Mouse (Mus musculus): ENCODE results near the gene Pde6b.

Pde6b gene

GRCm38 (mm10) chr5:108388201-108388600 is at the start of gene Pde6b:
Gene Pde6b, plus strand, starts transcription at chr5:108388391.
- DNase-seq: no peak

GRCm38 (mm10) chr5:108343680-108344170 is 44.5 kb upstream of the Pde6b start:
- no peak for DNase-seq

- no peak for DNase-seq
These were observed 42.7 kb upstream of the Pde6b start for GRCm38 (mm10) chr5:108345313-108346071.

- DNase-seq: no peak
These were observed 40.3 kb upstream of the Pde6b start for GRCm38 (mm10) chr5:108347843-108348242.

DNA sequence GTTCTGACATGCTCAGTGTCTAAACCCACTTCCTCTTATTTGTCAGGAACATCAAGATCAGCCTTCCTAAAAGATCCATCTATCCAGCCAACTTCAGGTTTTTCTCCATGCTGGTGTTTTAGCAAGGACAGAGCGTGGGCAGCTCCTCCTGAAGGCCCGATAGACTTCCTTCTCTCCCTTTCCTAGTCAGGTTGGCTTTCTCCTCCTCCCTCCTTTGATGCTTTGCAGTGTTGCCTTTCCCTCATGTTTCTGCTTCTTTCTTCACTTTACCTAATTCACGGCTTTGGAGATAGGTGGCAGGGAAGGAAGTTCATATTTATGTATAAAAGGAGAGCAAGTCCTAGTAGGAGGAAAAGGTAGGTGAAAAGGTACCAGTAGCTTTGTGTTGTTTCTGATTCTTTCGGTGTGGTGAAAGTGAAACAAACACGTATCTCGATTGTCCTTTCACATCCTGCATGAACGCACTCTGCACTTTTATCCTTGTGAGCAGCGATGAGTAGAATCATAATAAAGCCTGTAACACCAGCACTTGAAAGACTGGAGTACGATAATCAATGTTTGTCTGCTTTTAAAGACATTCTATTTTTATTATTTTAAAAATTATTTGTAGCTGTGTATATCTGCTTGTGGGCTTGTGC is 38.6 kb upstream of the Pde6b start:
- no peak for DNase-seq

GRCm38 (mm10) chr5:108354056-108354455 is 34.1 kb upstream of the Pde6b start:
- DNase-seq: no peak

GRCm38 (mm10) chr5:108357862-108358261 is 30.3 kb upstream of the Pde6b start:
- DNase-seq: no peak

GRCm38 (mm10) chr5:108359491-108359890 is 28.7 kb upstream of the Pde6b start:
- DNase-seq: no peak

DNA sequence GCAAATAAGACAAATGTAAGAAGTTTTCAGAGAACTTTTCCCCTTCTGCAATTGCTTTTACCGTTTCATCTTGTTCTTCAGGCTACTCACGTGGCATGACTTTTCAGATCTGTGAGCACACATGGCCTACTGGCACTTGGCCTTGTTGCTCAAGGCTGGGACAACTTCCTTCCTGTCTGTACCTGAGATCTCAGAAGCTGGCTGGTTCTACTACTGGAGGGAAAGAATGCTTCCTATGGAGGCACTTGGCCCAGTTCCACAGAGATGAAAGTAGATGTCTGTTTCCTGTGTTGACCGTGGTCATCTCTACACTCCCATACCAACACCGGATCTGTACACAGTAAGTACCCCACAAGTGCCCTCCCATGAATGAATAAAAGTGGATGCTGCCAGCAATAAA is 28.0 kb upstream of the Pde6b start:
- DNase-seq: no peak

DNA sequence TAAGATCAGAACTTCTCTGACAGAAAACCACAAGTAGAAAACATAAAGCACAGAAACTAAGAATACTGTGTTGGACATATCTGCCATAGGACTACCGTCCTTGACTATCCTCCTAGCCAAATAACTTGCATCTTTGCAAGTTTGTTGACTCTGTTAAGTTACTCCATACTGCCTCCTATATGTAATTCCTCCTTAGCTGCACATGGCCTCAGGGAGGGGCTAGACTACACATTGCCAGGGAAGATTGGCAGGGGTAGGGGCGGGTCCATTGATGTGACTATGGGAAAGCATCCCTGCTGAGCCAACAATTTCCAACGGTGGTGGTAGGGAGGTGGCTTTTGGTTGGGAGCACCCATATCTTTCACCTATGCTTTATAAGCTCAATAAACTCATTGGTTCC is 25.9 kb upstream of the Pde6b start:
- no peak for DNase-seq

DNA sequence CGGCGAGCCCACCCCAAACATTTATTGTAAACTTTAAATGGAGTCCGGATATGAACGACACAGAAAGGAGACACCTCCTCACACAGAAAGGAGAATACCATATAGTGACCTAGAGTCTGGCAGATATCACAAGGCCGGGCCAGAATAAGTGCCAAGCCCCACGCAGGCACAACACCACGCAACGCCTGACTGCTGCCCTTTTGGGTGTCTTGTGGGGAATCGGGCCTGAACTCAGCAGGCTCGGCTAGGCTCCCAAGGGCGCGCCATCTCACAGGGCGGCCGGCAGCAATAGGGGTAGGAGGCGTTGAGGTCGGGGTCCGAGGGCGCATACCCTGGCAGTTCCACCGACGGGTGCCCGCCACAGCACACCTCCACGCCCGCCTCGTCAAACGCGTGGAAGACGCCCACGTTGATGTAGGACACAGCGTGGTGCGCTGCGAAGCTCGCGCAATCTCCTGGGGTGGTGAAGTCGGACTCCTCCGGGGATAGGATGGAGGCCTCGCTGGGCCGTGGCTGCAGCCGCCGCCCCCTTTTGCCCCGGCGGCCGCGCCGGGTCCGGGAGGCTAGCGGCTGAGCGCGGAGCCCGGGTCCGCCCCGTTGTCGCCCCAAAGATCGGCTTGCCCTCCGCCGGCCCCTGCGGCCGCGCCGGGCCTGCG is 21.7 kb upstream of the Pde6b start:
- DNase-seq: no peak

DNA sequence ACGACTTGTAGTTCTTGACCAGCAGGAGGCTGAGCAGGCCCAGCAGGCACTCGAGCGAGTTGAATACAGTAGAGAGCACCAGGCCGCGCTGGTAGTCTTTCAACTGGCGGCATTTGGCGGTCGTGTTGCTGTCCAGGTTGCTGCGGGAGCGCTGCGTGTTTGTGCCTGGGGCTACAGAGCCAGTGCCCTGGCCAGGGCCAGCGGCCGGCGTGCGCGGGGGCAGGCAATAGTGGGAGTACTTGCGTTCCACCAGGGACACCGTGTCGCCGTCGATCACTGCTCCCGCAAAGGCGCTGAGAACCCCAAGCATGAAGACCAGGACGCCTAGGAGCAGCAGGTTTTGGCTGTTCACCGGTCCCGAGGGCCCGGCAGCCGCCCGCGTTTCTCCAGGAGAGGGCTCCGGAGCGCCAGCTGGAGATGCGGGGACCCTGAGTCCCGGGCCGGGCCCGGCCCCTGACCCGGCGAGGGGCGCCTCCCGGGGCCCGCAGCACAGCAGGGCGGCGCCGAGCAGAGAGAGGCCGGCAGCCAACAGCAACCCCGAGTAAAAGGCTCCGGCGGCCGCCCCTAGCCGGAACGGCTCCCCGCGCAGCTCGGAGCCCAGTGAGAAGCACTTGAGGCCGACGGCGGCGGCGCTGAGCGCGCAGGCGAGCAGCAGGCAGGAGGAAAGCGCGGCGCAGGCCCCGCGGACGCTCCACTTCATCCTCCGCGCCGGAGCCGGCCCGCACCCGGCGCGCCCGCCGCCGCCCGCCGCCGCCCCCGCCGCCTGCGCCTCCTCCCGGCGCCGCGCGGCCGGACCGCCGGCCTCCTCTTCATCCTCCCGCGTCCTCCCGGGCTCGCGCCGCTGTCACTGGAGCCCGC is 21.0 kb upstream of the Pde6b start:
- peak; percentile 13 for DNase-seq

DNA sequence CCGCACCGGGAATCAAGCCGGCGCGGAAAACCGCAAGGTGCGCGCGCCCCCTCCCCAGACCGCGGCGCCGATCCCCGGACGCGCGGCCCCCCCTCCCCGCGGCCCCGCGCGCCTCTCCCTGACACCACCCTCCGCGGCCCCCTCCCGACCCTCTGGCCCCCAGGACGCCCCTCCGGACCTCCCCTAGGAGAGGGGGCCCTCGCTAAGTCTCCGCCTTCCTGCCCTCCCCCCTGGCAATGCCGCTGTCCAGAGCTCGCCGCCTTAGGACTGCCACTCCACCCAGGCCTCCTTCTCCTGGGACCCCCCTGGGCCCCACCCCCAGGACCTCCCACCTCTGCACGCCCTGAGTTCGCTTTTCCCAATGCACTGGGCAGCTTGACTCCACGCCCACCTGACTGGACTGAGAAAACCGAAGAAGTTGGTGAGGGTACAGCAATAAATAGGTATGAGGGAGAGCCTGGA is 20.3 kb upstream of the Pde6b start, which contains the start of gene Gm42517:
TSS of gene Gm42517 (minus strand) at position 52 of the 462 bp plus-strand sequence.
- DNase-seq: no peak

DNA sequence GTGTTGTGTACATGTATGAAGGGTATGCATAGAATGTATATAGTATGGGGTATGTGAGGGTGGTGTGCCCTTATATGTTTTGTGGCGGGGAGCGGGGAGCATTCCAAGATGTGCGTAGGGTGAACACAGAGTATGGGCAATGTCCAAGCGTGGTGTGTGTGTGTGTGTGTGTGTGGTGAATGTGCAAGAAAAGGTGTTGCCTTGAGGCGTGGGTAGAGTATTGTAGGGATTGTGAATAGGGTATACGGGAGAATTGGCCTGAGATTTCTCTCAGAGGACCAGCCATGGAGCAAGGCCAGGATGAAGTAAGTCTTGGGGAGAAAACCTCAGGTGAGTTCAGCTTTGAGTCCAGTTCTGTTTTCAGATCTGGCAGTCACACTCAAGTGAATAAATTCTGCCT is 19.7 kb upstream of the Pde6b start:
- no peak for DNase-seq

- peak; percentile 9 for DNase-seq
These were observed 19.2 kb upstream of the Pde6b start for GRCm38 (mm10) chr5:108368851-108369621.

- DNase-seq: no peak
These were observed 18.2 kb upstream of the Pde6b start for GRCm38 (mm10) chr5:108369964-108370363.

DNA sequence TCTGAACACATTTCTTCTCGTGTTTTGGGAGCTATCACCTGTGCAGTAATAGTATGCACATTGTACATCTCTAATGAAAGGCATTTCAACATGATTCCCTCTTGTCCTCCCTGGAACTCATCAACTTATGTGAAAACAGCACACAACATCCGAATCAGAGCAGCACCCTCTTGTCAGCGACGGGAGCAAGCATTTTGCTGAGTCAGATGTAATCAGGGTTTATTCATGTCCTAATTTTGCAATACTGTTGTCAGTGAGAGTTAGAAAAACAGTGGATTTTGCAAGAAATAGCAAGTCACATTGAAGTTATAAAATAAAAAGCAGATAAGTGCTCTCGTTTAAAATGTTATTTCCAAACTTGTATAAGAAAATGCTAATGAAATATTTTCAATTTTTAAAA is 14.1 kb upstream of the Pde6b start:
- DNase-seq: no peak

GRCm38 (mm10) chr5:108376059-108376458 is 12.1 kb upstream of the Pde6b start:
- DNase-seq: no peak

DNA sequence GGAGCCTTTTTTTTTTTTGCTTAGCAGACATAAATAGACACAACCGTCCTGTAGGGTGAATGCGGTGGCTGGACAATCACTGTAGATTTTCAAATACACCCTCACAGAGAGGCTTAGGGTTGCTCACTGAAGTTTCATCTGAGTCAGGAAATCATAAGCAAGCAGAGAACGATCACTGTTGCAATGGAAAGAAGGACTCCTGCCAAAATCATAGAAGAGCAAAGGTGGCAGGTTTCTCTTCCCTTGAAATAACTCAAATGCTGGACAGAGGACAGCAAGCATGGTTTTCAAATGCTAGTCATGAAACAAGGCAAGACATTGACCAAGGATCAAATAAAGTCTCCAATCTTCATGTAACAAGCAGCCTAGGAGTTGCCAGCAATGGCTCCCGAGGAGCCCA is 9.8 kb upstream of the Pde6b start:
- no peak for DNase-seq

- DNase-seq: no peak
These were observed 2.6 kb upstream of the Pde6b start for GRCm38 (mm10) chr5:108385632-108386031.

DNA sequence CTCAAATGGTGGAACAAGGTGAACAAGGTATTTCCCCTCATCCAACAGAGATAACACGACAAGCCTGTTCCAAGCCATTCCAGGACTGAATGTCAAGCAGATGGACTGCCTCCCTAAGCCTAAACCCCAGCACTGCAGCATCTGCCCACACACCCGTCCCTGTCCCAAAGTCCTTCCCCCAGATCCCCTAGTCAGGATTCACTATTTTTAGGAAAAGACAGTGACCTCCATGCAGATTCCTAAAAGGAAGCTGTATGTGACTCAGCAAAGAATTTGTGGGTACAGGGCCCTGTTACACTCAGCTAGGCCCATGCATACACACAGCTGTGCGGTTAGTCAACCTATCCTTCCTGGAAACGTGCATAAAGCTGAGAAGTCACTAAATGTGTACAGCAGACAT is 1.7 kb upstream of the Pde6b start:
- DNase-seq: no peak

GRCm38 (mm10) chr5:108389744-108390143 is 1.6 kb downstream of the Pde6b start:
- DNase-seq: no peak

All from kidney, adult 9 months (tissue).